Mouse (Mus musculus) cerebellum, postnatal 4 days (tissue): ENCODE results near the gene Oaf.

ENCODE experiments used
- DNase-seq, 2 experiments: peaks; one replicate each; pipeline ENCODE4 v3.0.0; 2022; ENCODE audit warnings: low spot score in 2 of 2, mixed read lengths in 1 of 2

Gene Oaf

GRCm38 (mm10) chr9:43239712-43240593, at the start of gene Oaf:
TSS of gene Oaf (minus strand) at chr9:43239911.
- DNase-seq: peak; percentile 40 to 47

GRCm38 (mm10) chr9:43286870-43287269, 47.2 kb upstream of the Oaf start:
- DNase-seq: peak; percentile 83 to 90

- DNase-seq: no peak
Observed at GRCm38 (mm10) chr9:43285281-43285680, 45.6 kb upstream of the Oaf start.

GRCm38 (mm10) chr9:43284284-43284683, 44.6 kb upstream of the Oaf start:
- peak; percentile 72 to 85 for DNase-seq

- no peak for DNase-seq
Observed at GRCm38 (mm10) chr9:43273735-43274134, 34.0 kb upstream of the Oaf start.

GRCm38 (mm10) chr9:43271761-43272518, 32.2 kb upstream of the Oaf start:
- no peak for DNase-seq

GRCm38 (mm10) chr9:43270723-43271252, 31.1 kb upstream of the Oaf start:
- no peak for DNase-seq

GRCm38 (mm10) chr9:43269166-43269565, 29.5 kb upstream of the Oaf start:
- no peak for DNase-seq

- no peak for DNase-seq
Observed at GRCm38 (mm10) chr9:43267357-43267756, 27.6 kb upstream of the Oaf start.

- no peak for DNase-seq
Observed at GRCm38 (mm10) chr9:43265194-43265593, 25.5 kb upstream of the Oaf start.

GRCm38 (mm10) chr9:43263946-43264451, 24.3 kb upstream of the Oaf start:
- DNase-seq: no peak

- no peak for DNase-seq
Observed at GRCm38 (mm10) chr9:43262811-43263550, 23.3 kb upstream of the Oaf start.

- no peak for DNase-seq
Observed at GRCm38 (mm10) chr9:43262390-43262789, 22.7 kb upstream of the Oaf start.

- no peak for DNase-seq
Observed at GRCm38 (mm10) chr9:43261941-43262340, 22.2 kb upstream of the Oaf start.

GRCm38 (mm10) chr9:43261124-43261907, 21.6 kb upstream of the Oaf start:
- DNase-seq: no peak

GRCm38 (mm10) chr9:43260661-43261060, 20.9 kb upstream of the Oaf start:
- DNase-seq: no peak

GRCm38 (mm10) chr9:43253271-43253681, 13.6 kb upstream of the Oaf start:
- DNase-seq: no peak

- DNase-seq: no peak
Observed at GRCm38 (mm10) chr9:43252790-43253189, 13.1 kb upstream of the Oaf start.

GRCm38 (mm10) chr9:43251786-43252185, 12.1 kb upstream of the Oaf start:
- no peak for DNase-seq

- no peak for DNase-seq
Observed at GRCm38 (mm10) chr9:43246738-43247180, 7.0 kb upstream of the Oaf start.
